Mouse (Mus musculus): Measurements from ENCODE around the gene Blcap.
A peak's percentile ranks its signal among the peaks of the same experiment; 100 is the strongest.
"Not testable (repeated sequence)": the region's sequence is repeated elsewhere in the genome, so short reads cannot be mapped to it uniquely, and the experiment has no call there.

The Blcap gene

DNA sequence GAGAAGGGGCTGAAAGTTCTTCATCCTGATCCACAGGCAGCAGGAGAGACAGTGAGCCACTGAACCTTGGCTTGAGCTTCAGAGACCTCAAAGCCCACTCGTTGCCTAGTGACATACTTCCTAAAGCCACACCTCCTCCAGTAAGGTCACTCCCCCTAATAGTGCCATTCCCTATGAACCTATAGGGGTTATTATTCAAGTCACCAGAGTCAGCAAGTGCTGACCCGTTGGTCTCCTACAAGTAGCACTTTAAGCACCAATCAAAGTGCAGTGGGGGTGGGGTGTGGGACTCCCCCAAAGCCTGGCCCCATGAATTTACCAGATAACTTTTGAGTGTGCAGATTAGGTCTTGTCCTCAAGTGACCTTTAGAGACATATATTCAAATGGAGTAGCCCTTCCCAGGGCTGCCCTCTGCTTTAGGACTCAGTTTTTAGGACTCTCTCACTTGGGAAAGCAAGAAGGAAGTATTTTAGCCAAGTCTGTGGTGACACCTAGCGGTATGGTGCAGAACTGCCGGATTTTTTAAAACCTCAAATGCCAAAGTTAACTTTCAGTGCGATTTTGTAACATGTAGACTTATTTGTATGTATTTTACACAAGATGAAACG, at the start of gene Blcap:
Gene Blcap (minus strand): TSS at position 51 of the 609 bp plus-strand sequence.
- DNase-seq (ENCODE audit: low spot score in 2 of 2), result peak; percentile 75 to 76

DNA sequence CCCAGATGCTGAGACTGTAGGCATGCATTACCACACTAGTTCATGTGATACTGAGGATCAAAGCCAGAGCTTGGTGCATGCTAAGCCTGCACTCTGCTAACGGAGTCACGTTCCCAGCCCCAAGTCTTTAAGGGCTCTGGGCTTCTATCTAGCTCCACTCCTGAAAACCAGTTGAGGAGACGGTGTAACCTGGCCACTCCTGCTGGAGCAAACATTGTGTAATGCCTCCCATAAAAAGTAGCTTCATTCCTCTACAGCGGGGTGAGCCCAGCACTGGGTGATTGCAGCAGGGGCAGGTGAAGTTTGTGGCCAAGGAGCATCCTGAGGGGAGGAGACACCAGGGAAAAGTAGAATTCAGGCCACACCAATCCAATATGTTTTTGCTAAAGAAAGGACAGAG, 47.3 kb upstream of the Blcap start:
- DNase-seq (ENCODE audit: low spot score in 2 of 2), result no peak

DNA sequence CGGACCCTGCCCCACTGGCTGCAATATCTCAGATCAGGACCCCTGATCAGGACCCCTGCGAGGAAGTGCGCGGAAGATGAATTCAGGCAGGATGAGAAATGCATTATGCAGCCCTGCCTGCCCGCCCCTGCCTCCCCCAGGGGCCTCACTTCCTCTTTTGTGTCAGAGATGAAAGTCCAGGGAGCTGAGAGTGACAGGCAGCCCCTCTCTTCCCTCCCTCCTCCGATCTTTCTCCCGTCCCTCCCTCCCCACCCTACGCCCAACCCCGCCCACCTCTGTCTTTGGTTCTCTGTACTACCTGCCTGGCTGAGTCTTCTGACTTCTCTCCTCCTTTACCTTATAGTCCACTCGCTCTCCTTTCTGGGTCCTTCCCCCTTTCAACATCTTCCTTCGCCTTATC, 42.9 kb upstream of the Blcap start:
- DNase-seq (ENCODE audit: low spot score in 2 of 2), result no peak

DNA sequence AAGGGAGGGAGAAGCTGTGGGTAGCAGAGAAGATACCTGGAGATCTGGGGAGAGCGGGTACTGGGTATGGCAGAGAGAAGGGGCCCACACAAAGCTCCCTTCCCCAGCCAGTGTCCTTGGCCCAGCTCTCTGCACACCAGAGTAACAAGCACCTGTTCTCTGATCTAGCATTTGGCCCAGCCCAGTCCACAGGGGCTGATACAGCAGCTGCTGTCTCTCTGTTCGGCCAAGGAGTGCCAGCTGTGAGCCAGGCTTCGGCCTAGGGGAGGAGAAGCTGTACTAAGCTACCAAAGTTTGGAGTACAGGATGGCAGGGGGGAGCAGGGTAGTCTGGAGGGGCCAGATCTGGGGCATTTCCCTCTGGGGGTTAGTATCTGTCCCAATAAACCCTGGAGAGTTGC, 40.7 kb upstream of the Blcap start:
- no peak for DNase-seq (ENCODE audit: low spot score in 2 of 2)

DNA sequence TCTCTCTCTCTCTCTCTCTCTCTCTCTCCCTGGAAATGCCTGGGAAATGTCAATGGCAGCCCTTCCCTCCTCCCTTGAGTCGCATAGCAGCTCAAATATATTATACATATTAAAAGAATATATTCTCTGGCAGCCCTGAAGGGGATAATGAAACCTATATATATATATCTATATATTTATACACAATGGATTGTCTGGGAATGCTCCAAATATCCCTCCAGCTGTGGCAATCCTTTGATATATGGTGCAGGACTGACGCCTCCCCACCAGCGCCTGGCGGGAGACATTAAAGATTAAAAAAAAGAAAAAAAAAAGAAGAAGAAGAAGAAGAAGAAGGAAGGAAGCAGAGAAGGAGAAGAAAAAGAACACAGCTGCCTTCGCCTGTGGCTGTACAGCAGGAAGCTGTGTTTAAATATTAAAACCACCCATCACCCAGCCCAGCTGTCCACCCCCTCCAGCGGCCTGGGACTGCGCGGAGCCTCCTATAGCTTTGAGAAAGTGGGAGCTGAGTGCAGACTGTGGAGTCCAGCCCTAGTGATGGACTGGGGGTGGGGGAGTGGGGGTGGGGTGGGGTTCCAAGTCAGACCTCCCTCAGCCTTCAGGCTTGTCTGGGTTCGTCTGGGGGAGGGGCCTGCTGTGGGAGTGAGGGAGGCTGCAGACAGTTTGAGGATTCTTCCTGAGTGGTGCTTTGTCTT, 36.6 kb upstream of the Blcap start:
- no peak for DNase-seq (ENCODE audit: low spot score in 2 of 2)

DNA sequence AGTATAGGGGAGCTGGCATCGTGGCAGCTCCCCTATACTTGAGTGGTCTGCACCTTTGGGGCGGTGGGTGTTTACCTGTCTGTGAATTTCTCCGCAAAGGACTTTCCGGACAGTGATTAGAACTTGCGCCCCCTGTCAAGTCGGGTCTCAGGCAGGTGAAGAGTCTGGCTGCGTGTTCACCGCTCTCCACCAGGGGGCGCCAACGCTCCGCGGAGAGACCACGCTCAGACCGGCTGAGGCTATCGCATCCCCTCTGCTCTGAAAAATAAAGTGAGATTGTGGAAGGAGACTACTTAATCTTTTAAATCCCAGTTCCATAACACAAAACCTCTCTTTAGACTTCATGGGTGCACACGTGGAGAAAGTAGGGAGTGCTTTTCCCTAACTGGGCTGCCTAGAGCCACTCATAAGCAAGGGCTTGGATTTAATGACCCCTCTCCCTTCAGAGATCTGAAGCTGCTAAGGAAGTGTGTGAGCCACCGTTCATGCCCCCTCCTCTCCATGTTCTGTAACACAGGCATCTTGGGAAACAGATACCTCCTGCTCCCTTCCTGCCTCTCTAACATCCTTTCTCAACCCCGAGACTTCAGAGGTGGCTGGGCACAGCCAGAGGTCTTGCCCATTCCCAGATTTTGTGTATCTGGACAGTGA, 34.1 kb upstream of the Blcap start:
- peak; percentile 77 to 91 for DNase-seq (ENCODE audit: low spot score in 2 of 2)

DNA sequence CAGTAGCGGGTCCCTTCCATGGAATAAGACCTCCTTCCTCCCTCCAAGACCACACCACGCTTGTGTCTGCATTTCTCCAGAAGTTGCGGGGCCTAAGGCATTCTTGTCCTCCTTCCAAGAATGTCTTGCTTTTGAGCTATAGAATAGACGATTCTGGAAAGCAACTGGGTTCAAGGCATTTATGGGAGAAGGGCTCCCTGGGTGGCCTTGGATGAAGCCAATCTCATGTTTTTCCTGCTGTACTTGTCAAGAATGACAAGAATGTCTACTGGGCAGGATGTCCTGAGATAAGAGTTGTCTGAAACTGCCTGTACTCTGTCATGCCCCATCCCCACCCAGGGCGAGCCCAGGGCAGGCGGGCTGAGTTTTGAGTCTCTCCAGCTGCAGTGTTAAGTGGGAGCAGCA, 30.4 kb upstream of the Blcap start:
- no peak for DNase-seq (ENCODE audit: low spot score in 2 of 2)

DNA sequence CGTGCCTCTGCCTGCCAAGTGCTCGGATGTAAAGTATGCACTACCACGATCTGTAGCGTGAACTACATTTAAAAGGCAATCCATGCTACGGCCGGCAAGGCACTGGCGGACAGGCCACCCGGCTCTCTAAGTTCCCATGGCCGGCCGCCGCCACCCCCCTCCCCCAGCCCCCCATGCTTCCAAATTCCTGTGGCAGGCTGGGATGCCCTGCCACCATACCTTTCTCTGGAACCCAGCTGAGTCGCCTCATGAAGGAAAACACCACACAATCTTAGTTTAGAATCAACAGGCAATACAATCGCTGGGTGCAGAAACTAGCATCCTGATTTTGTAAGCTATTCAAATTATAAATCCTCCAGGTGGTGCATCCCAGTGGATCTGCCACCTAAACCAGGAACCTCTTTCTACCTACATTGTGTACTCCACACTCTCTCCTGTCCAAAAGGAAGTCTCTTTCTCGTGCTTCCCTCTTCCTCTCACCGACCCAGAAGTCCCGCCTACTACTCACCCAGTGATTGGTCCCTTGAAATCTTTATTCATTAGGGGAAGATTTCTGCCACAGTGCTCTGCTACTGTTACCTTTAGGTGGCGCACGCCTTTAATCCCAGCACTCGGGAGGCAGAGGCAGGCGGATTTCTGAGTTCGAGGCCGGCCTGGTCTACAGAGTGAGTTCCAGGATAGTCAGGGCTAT, 25.9 kb upstream of the Blcap start:
- no peak for DNase-seq (ENCODE audit: low spot score in 2 of 2)

DNA sequence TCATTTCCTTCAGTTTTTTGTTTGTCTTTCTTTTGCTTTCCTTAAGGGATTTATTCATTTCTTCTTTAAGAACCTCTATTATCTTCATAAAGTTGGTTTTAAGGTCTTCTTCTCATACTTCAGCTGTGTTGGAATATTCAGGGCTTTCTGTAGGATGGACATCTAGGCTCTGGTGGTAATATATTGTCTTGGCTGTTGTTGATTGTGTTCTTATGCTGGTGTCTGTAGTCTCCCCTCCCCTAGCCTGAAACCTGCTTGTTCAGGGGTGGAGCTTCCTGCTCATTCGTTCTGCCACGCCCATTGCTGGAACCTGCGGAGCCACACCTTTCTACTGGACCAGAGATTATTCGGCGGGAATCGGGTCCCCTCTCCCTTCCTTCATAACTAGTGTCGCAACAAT, 14.3 kb upstream of the Blcap start:
- not testable (repeated sequence) for DNase-seq (ENCODE audit: low spot score in 2 of 2)

DNA sequence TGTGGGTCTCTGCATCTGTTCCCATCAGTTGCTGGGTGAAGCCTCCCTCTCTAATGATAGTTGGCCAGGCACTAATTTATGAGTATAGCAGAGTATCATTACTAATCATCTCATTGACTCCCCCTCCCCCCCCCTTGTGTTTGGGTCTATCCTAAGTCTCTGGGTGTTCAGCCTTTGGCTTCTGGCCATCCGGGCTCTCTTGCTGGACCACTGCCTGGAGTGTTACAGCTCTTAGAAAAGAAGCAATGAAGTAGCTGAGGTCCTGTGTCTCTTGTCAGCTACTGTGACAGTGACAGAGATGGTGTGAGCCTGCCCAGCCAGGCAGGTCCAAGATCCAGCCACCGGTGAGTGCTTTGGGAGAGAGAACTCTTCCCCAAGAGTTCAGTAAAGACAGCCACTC, 1.7 kb upstream of the Blcap start:
- no peak for DNase-seq (ENCODE audit: low spot score in 2 of 2)

DNA sequence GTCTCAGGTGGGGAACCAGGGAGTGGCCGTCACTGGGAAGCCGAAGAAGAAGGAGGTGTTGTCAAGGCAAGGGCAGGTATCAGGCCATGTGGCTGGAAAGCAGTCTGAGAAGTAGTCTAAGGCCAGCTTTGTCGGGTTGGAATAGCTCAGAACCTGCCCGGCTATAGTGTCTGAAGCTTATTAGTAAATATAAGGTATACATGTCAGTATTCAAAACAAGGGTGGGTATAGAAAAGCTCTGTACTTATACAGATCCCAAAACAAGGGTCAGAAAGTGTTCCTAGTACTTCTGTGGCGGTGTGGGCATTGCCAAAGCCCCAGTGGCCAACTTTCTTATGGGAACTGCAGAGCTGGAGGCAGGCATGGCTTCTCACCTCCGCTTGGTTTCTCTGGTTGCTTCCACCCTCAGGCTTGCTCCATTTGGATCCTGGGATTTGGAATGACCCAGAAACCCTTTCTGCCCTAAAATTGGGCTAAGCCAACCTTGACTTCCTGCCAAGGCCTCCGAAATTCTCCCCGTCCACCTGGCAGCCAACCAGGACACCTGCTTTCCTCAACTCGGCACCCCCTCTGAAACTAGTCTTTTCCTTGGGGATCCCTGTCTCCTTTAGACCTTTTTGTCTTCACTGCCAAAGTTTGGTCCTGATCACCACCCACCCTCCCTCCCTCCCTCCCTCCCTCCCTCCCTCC, 1.1 kb downstream of the Blcap start:
- no peak for DNase-seq (ENCODE audit: low spot score in 2 of 2)

DNA sequence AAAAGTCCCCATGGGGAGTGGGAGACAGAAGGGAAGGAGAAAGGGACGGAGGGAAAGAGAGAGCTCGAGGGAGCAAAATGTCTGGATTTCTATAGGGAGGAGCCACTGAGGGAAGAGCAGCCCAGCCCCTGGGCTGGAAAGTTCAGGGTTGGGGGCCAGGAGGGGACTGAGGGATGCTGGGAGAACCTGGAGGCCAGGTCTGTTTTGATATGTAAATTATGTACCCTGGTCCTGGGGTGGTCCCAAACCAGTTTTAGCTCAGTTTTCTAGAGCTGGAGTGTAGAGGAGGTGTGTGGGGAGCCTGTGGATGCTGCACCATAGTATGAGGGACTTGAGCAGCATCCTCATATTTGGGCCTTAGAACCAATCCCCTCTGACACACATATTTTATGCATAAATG, 2.2 kb downstream of the Blcap start:
- DNase-seq (ENCODE audit: low spot score in 2 of 2), result no peak

DNA sequence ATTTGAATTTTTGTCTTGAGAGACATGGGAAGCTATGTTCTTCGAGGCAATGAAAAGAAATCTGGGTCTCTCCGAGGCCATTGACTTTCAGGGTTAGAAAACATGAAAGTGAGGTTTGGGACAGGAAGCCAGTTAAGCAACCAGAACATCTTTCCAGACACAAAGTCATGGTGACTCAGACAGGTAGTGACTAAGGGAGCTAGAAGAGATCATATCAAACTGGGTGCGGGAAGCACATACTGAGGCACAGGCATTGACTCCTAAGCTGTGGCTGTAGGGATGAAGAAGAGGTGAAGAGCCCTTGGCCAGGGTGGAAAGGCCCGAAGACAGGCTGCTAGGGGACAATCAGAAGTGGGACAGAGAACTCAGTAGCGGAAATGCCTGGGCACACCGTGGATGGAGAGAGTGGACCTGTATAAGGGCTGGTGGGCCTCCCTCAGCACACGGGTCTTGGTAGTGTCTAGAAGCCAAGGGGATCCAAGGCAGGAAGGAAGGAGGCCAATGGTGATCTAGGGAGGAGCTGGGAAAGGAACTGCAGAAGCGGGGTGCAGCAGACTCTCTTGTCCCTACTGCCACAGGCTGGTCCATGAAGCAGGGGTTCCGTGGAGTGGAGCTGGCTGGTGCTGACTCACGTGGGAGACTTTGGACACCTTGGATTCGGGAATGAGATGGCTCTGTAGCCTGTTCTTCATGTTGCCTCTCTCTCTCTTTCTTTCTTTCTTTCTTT, 3.7 kb downstream of the Blcap start:
- no peak for DNase-seq (ENCODE audit: low spot score in 2 of 2)

DNA sequence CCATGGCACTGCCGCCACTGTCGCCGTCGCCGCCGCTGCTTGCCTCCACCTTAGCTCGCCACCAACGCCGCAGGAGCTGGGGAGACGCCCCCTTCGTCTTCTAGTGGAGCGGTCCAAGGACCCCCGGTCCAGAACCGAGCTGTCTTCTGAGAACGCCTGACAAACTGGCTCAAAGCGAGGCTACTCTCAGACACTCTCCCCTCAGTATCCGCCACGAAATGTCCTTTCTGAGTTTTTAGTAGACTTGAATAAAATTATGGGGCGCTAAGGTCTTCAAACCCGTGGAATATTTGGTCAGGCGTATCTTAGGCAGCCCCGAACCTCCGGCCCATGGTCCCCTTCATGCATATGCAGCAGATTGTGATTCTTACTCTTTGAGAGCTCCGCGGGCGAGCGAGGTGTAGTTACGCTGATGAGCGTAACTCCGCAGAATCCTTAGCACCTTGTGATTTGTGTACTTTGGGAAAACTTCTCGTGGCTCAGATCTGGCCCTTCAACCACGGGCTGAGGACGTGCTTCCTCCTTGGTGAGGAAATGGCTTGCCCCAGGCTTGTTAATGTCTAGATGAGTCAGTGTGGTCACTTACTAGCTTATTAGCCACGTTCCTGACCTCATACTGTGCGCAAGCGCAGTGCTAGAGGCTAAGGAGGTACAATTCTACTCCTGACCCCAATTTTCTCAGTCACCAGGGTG, 4.7 kb downstream of the Blcap start:
- DNase-seq (ENCODE audit: low spot score in 2 of 2), result peak; percentile 82 to 92

DNA sequence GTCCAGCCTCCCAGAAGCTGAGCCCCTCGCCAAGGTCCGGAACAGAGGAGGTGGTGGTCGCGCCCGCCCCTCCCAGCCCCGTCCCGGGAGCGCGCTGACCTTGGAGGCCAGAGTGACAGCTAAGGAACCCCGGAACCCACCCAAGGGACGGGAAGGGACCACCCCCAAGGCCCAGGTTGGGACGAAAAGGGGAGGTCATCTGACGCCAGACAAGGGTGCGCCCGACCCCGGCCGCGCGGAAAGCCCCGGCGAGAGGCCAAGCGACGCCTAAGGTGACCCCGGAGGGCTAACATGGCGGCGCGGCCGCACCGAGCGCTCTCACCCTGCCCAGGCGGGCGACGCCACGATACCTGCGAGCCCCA, 5.2 kb downstream of the Blcap start:
- DNase-seq (ENCODE audit: low spot score in 2 of 2), result no peak

DNA sequence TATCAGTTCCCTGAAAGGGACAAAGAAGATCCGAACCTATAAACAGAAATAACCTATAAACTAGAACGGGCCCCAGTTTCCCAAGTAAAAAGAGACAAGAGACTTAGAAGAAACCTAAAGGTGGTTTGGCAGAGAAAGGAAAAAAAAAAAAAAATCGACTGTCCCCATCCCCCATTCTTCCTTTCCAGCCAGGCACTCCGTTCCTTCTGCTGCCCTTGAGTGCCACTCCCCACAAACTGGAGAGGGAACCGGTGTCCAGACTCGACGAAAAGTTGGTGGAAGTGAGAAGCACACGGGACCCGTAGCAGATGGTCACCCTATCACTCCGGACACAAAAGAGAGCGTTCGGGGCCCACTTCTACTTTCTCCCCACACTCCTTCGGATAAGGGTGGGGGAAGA, 5.6 kb downstream of the Blcap start:
- no peak for DNase-seq (ENCODE audit: low spot score in 2 of 2)

DNA sequence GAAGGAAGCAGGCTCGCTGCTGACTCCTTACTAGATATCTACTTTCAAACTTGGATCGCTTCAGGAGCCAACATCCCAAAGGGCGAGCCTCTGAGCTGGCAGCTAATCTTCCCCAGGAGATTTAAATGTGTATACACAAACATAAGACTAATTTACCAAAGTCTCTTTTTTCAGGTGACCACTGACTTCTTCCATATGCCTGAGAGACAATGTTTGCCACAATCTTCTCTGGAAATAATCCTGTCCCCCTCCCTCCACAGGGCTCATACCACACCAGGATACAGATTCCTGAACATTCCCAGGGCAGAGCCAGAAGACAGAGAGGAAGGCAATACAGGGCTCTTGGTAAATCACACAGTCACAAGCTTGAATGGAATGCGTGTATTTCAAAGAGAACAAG, 6.4 kb downstream of the Blcap start:
- DNase-seq (ENCODE audit: low spot score in 2 of 2), result no peak

DNA sequence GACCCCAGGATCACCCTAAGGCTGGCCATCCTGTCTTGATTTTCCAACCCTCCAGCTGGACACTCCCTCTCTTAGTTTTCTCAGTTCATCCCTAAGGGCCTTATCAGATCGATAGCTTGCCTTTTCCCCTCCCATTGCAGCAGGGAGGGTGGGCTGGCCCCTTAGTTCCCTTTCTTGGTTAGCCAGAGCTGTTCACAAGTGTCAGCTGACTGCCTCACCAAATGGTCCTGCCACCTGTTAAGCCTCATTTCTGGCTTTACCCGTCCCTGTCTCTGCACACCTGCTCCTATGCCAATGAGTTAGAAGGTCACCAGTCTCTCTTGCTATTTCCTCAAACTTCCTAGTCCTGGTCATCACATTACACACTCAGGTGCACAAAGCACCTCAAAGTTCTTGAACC, 8.0 kb downstream of the Blcap start:
- DNase-seq (ENCODE audit: low spot score in 2 of 2), result no peak

DNA sequence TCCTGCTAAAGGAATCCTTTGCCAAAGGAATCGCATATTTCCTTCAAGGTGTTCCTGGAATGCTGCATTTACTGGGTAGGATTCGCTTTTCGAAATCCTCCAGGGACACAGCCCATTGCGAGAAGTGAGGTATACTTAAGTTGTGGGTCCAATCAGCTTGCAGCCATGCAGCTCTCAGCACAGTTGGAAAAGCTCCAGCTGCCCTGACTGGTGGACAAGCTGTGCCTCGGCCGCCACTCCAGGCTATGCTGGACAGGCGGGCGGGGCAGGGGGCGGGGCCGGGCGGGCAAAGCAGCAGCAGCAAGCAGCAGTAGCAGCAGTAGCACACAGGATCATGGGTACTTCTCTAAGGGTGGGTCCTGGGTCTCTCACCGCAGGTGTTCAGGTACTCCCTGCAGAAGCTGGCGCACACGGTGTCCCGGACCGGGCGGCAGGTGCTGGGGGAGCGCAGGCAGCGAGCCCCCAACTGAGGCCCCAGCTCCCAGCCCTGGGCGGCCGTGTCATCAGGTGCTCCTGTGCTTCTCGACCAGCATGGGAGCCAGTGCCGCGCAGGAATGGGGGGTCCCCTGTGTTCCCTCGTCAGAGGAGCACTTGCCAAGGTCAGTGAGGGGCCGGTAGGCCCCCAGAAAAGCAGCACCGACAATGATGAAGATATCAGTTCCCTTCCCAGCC, 9.8 kb downstream of the Blcap start:
- peak; percentile 51 to 68 for DNase-seq (ENCODE audit: low spot score in 2 of 2)

DNA sequence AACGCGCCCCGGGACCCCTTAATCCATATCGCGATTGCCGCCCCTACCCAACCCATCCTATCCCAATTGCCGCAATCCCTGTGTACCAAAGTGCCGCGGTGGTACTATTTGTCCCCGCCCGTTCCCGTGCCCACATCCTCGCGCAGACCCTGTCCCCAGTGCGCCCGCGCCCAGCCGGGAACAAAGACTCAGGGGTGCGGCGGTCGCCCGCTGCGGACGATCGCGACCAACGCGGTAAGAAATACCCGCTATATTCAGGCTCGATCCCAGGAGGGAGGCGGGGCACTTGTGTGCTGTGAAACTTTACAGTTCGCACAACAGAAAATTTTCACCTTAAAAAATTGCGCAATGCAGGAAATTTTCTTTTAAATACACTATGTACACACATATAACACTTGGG, 10.8 kb downstream of the Blcap start:
- no peak for DNase-seq (ENCODE audit: low spot score in 2 of 2)

Data from right cerebral cortex, adult 2 months (tissue).